Mouse (Mus musculus) thymus, adult 2 months (tissue): ENCODE data around the gene Gon7.

Source experiments
- CTCF ChIP-seq: fragments of 200-500 bp; IDR thresholded peaks from 2 replicates; pipeline ENCODE4 v1.5.1; 2012; ENCODE audit warnings: mild to moderate bottlenecking, control low read depth, low read length, moderate library complexity, borderline replicate concordance; ENCODE audit not compliant: control insufficient read depth, poor library complexity, insufficient read depth; ENCODE audit errors: extremely low read depth
- POLR2A ChIP-seq: fragments of 200-500 bp; IDR thresholded peaks from 2 replicates; pipeline ENCODE4 v1.6.1; 2012; ENCODE audit warnings: mild to moderate bottlenecking, low read length, control low read depth, moderate library complexity; ENCODE audit not compliant: control insufficient read depth, poor library complexity, insufficient read depth; ENCODE audit errors: extremely low read depth

GRCm38 (mm10) chr12:102772676-102773075, 15.1 kb upstream of the Gon7 start:
- TF ChIP-seq POLR2A = no peak
- no peak for TF ChIP-seq CTCF
